In the genomic region with DNA sequence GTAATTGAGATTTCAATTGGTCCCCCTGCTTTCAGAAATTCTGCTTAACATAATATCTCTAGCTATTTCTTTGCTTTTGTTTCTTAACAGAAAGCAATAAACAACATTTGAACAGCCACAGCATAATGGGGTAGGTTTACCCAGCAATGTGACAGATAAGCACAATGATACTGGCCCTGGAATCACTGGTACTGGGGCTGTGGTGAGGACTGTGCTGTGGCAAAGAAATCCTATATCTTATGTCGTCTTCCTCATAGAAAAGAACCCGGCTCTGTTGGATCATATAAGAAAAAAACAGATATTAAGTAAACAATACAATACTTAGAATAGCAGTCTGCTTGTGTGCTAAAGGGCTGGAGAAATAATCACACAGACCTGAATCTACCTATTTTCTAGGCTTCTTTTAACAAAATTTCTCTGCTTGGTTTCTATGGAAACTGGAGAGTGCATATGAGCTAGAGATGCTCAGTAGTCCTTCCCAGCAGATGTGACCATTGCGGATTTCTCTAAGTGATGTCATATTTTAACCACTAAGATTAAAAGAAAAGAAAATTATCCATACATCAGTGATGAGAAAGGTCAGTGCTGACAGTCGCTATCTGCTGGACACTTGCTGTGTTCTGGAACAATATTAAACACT, we compare ENCODE assay signal across 21 mouse cellular contexts.
DNase-seq lines count a peak whose midpoint lies in the region; ATAC-seq and TF ChIP-seq lines count a peak whose summit lies in the region.
"Had no signal": no experiment of that assay in that cellular context is flagged by ENCODE, and none has a peak within 500 bp of the region (broad histone marks: within the 10 kb centered on the region; RNA-seq: fewer than 3 reads in every experiment).

No protein-coding gene starts in this region.

- DNase-seq in hindbrain, embryonic 14.5 days (ENCODE audit: low spot score), result no peak
- DNase-seq in brain, adult 2 months (ENCODE audit: low read depth, low spot score), result peak; percentile 69
- DNase-seq in brain, embryonic 14.5 days (ENCODE audit: low read depth), result peak; percentile 54
- no peak for DNase-seq in adrenal gland, postnatal 25 days
- DNase-seq in lung, postnatal 36 days, result no peak
- DNase-seq: cerebellum, adult 11 months; cerebellum, postnatal 10 days; gastrocnemius, adult 2 months; kidney, adult 9 months; kidney, postnatal 25 days; lung, adult 18-20 months; lung, postnatal 14 days; thymus, postnatal 25 days had no signal

- H3K4me3 ChIP-seq in hindbrain, embryonic 14.5 days (replicated peaks; ENCODE audit: low read length), result no peak overlapping the region
- no peak overlapping the region for H3K4me3 ChIP-seq in hindbrain, embryonic 12.5 days
- H3K4me3 ChIP-seq in midbrain, embryonic 15.5 days, result no peak overlapping the region
- H3K4me3 ChIP-seq: embryonic facial prominence, embryonic 15.5 days; gastrocnemius, adult 2 months; megakaryocyte, embryonic 14.5 days; myocyte had no signal

- H3K4me2 ChIP-seq in hindbrain, embryonic 14.5 days (replicated peaks), result no peak overlapping the region
- no peak overlapping the region for H3K4me2 ChIP-seq in hindbrain, embryonic 12.5 days (replicated peaks)
- H3K4me2 ChIP-seq in midbrain, embryonic 15.5 days, result no peak overlapping the region
- H3K4me2 ChIP-seq: embryonic facial prominence, embryonic 15.5 days; heart, embryonic 11.5 days; liver, embryonic 11.5 days had no signal

- no peak for TF ChIP-seq POLR2A in brain, embryonic 14.5 days (IDR thresholded peaks at IDR 0.05; ENCODE audit: borderline replicate concordance, extremely low read depth, insufficient read depth, insufficient read length, poor library complexity, severe bottlenecking)

- no peaks in the 10 kb centered on the region for H3K9me3 ChIP-seq in hindbrain, embryonic 14.5 days (ENCODE audit: control insufficient read depth, low read length)
- H3K9me3 ChIP-seq in hindbrain, embryonic 12.5 days (replicated peaks), result no peaks in the 10 kb centered on the region
- H3K9me3 ChIP-seq in midbrain, embryonic 15.5 days, result no peaks in the 10 kb centered on the region
- H3K9me3 ChIP-seq: embryonic facial prominence, embryonic 15.5 days had no signal

- H3K4me1 ChIP-seq in hindbrain, embryonic 14.5 days (replicated peaks; ENCODE audit: control insufficient read depth, insufficient read depth, low read length), result 0 out of 2 replicates have a peak, but pooled peaks cover 7% of the 10 kb centered on the region
- no peaks in the 10 kb centered on the region for H3K4me1 ChIP-seq in hindbrain, embryonic 12.5 days
- peaks cover 14% of the 10 kb centered on the region; the same call in 1 of the 2 replicates for H3K4me1 ChIP-seq in midbrain, embryonic 15.5 days
- H3K4me1 ChIP-seq: embryonic facial prominence, embryonic 15.5 days; megakaryocyte, embryonic 14.5 days had no signal

- WGBS in hindbrain, embryonic 14.5 days, result 74% methylated on average over 4 of the region's 4 CpGs
- 85% methylated on average over 4 of the region's 4 CpGs for WGBS in hindbrain, embryonic 12.5 days
- 70% methylated on average over 4 of the region's 4 CpGs for WGBS in midbrain, embryonic 15.5 days

- ATAC-seq in hindbrain, embryonic 14.5 days (ENCODE audit: low FRiP score), result no peak
- ATAC-seq in hindbrain, embryonic 12.5 days (ENCODE audit: low FRiP score), result no peak
- peak; percentile 69; the same call in 1 of the 2 replicates for ATAC-seq in midbrain, embryonic 15.5 days (replicated peaks)

- H3K27me3 ChIP-seq in hindbrain, embryonic 14.5 days (ENCODE audit: control insufficient read depth, insufficient read depth, low read length), result no peaks in the 10 kb centered on the region
- H3K27me3 ChIP-seq in hindbrain, embryonic 12.5 days, result no peaks in the 10 kb centered on the region
- no peaks in the 10 kb centered on the region for H3K27me3 ChIP-seq in midbrain, embryonic 15.5 days (replicated peaks)
- H3K27me3 ChIP-seq: embryonic facial prominence, embryonic 15.5 days; megakaryocyte, embryonic 14.5 days had no signal

- H3K9ac ChIP-seq in hindbrain, embryonic 14.5 days, result no peak overlapping the region
- H3K9ac ChIP-seq in hindbrain, embryonic 12.5 days, result no peak overlapping the region
- no peak overlapping the region for H3K9ac ChIP-seq in midbrain, embryonic 15.5 days
- H3K9ac ChIP-seq: embryonic facial prominence, embryonic 15.5 days had no signal

- TF ChIP-seq CTCF in brain, embryonic 14.5 days (IDR thresholded peaks at IDR 0.05; ENCODE audit: borderline replicate concordance, extremely low read depth, insufficient read depth, insufficient read length), result no peak

- H3K36me3 ChIP-seq in hindbrain, embryonic 14.5 days (replicated peaks; ENCODE audit: control insufficient read depth, insufficient read depth), result no peaks in the 10 kb centered on the region
- no peaks in the 10 kb centered on the region for H3K36me3 ChIP-seq in hindbrain, embryonic 12.5 days
- no peaks in the 10 kb centered on the region for H3K36me3 ChIP-seq in midbrain, embryonic 15.5 days (replicated peaks)
- H3K36me3 ChIP-seq: embryonic facial prominence, embryonic 15.5 days had no signal

- H3K27ac ChIP-seq in hindbrain, embryonic 14.5 days, result peak overlapping the region; percentile 73
- no peak overlapping the region for H3K27ac ChIP-seq in hindbrain, embryonic 12.5 days
- peak overlapping the region; percentile 75 for H3K27ac ChIP-seq in midbrain, embryonic 15.5 days
- H3K27ac ChIP-seq: embryonic facial prominence, embryonic 15.5 days; gastrocnemius, adult 2 months; stomach, postnatal 0 days had no signal

Comparison
In these comparisons a context has a peak if more than half of its experiments do, and no peak if none do; other contexts are left out.
1. DNase-seq: peak in brain, adult 2 months (single experiment) and brain, embryonic 14.5 days (single experiment); none in hindbrain, embryonic 14.5 days (single experiment), adrenal gland, postnatal 25 days (single experiment) and lung, postnatal 36 days (single experiment).